Mouse (Mus musculus) c-Kit-negative CD71-positive TER-119-positive erythroid progenitor cells, embryonic 14.5 days (primary cell): ENCODE measurements around the gene Rgl1.

Experiments used
- DNase-seq: peaks from one replicate; pipeline ENCODE4 v3.0.0-alpha.2; 2013; ENCODE audit warnings: low read depth, low spot score

Rgl1 gene

GRCm38 (mm10) chr1:152511237-152511636 is 254.9 kb downstream of the Rgl1 start:
- no peak for DNase-seq

DNA sequence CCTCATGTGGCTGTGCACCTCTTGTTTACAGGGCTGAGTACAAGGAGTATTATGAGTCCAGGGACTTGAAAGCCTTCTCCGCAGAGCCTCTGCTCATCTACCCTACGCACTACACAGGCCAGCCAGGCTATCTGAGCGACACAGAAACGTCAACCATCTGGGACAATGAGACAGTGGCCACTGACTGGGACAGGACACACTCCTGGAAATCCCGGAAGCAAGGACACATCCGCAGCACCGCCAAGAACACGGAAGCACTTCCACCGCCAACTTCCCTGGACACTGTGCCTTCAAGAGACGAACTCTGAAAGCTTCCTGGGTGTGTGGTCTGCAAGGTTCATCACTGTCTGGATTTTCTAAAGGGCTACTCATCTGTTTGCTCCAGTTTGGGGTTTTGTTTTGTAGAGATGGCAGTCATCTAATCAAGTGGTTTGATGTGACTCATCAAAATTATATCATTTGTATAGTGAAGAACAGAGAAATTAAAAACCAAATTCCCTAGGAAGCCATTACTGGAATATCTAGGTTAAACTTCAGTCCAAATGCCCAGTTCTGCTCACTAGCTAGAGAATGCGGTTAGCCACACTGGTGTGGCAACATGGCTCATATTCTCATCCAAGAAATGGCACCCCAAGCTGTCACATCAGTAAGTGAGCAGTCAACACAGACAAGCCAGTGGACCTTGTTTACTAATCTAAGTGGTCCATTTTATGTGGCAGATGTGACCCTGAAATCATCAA is 257.5 kb downstream of the Rgl1 start:
- no peak for DNase-seq

- DNase-seq = no peak
Measured at GRCm38 (mm10) chr1:152506726-152507125, 259.4 kb downstream of the Rgl1 start.

- DNase-seq = no peak
Measured at GRCm38 (mm10) chr1:152506175-152506574, 260.0 kb downstream of the Rgl1 start.

- no peak for DNase-seq
Measured at GRCm38 (mm10) chr1:152499802-152500201, 266.3 kb downstream of the Rgl1 start.

DNA sequence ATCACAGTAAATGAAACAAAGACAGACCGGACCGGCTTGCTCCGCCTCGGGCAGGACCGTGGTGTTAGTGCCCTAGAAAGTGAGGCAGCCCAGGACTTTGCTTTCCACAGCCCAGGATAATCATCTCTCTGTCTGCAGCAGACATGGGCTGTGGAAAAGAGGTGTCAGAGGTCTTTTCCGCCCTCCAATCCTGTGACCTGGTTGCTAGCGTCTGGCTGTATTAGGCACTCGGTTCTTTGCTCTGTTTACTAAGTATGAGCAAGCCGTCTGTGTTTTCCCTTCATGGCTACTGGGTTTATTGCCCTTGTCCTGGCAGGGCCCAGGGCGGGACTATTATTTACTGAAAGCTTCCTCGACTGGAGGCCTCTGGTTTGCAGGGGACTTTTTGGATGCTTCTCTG is 268.6 kb downstream of the Rgl1 start:
- DNase-seq = no peak

DNA sequence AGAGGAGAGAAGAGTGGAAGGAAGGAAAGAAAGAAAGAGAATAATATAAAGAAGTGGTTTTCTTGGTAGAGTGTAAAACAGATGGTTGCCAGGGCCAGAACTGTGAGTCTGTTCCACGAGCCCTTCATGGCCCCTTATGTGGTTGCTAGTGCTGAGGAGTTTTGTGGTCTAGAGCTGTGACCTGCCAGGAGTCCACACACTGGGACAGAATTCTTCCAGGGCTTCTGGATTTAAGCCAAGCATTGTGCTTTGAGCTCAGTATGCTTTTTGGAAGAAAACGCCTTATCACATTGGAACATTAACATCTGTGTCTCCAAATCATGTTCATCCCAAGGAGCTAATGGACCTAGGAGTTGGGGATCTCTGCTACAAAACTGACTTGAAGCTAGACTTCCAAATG is 269.3 kb downstream of the Rgl1 start:
- no peak for DNase-seq

- no peak for DNase-seq
Measured at GRCm38 (mm10) chr1:152492258-152492657, 273.9 kb downstream of the Rgl1 start.

DNA sequence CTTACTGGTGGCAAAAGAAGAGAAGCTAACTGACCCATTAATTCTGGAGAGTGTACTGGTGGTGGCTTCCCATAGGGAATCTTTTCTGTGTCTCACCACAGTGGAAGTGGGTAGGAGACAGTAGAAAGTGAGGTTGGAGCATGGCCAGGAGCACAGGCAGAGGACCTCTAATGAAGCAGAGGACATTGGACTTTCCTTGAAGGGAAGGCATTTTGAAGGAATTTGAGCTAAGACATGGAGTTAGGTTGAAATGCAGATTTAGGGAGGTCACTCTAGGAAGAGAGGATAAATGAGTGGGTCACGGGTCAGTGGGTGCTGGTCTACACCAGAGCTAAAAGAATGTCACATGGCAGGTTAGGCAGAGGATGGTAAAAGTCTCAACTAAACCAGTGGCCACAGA is 275.3 kb downstream of the Rgl1 start:
- DNase-seq = no peak

- no peak for DNase-seq
Measured at GRCm38 (mm10) chr1:152476126-152476525, 290.0 kb downstream of the Rgl1 start.

GRCm38 (mm10) chr1:152468443-152468842 is 297.7 kb downstream of the Rgl1 start:
- DNase-seq = no peak
